Mouse (Mus musculus): ENCODE results near the gene Pnpla7. TPM values are rescaled to one million over a fixed set of nuclear protein-coding genes. Genes with fewer than 3 reads are reported as not detected.
"Not testable (repeated sequence)": the region's sequence is repeated elsewhere in the genome, so short reads cannot be mapped to it uniquely, and the experiment has no call there.

Pnpla7 gene
- 10 to 100 TPM; 17.9 to 28.0 (median 26.6) TPM for total RNA-seq (2022)

DNA sequence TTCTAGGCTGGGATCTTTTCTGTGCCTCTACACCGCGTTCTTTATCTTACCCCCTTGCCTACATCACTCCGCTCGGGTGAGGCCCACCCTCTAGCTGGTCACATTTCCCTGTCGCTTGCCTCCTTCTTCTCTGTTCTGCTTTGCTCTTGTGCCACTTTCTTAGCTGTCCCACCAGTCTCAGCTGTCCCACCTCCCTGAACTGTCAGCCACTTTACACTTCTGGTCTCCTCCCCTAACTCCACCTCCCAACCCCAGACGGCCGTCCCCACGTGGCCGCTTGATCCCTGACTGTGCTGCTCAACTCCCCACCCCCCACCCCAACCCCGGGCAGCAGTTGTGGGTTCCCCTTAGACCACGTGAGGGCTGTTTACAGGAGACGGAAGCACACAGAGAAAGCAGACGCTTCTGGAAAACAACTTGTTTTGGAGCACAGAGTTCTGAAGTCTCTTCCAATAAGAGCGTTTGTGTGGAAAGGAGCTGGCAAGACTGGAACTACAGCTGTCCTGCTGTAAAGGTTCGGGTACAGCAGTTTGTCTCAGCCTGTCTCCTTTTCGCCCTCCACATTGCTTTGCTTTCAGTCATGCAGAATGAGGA lies at the start of gene Pnpla7:
Gene Pnpla7 (plus strand): TSS at position 330 of the 594 bp plus-strand sequence.
- peak; percentile 20 to 67 for DNase-seq (ENCODE audit: low spot score in 2 of 2)

DNA sequence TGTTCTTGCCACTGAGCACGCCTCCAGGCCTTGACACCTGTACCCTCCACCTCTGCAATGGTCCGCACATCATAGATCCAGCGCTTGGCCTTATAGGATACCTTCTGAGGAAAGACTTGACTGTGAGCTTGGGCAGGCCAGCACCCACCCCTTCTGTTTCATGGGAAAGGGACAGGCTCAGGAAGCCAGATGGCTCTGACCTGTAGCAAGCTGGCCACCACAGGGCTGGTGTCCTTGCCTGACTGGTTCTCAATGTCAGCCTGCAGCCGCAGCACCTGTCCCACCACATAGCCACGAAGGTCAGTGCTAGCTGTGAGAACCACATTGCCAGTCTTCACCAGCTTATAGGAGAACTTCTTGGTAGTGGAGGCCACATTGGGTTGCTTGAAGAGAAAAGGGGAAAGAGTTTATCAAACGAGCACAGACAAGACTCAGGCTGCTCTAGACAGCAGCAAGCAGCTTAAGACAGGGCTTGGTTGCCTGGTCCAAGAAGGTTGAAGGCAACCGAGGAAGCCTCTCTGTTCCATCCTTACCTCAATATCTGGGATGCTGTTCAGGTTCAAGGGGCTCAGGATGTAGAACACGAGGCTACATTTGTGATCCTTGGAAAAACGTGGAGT lies 49.4 kb upstream of the Pnpla7 start:
- DNase-seq (ENCODE audit: low spot score in 2 of 2), result no peak

DNA sequence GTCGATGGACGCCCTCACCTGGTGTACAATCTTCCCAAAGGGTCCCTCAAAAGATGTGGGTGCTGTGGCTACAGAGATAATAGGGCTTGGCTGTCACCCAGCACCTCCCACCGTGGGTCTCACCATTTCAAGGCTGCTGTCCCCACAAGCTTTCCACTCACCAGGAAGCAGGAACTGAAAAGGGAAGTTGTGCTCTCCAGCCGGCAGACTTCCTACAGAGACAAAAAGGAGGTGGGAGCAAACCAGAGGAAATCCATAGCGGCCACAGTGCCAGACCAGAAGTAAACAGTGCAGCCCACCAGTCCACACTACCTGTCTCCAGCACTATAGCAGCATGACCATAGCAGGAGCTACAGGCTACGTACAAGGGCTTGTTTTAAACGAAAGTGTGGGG lies 48.9 kb upstream of the Pnpla7 start:
- DNase-seq (ENCODE audit: low spot score in 2 of 2), result no peak

DNA sequence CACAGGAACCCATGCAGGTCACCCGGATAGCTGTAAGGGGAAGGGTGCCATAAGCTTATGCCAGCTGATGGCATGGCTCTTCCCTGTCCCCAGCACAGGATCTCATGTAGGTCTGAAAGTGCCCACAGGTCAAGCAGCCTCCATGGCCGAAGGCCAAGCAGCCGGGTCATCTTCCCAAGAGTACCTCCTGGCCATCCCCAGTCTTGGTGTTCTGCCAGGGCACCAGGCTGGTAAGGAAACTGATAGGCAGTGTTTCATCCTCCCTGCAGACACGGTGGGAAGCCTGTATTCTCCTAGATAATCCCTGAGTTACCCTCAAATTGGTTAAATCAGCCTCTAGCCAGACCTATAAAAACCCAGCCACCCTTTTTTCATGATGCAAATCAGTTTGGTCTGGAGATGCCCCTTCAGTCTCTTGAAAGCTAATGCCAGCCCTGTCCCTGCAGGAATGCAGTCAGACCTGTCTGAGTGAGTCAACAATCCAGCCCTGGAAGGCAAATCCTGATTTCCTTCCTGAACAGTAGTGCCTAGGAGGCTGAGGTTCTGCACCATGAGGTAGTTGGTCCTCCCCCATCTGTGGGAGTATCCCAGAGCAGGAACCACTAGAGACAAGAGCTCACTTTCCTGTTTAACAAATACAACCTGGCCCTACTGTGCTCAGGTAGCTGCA lies 47.9 kb upstream of the Pnpla7 start:
- no peak for DNase-seq (ENCODE audit: low spot score in 2 of 2)

DNA sequence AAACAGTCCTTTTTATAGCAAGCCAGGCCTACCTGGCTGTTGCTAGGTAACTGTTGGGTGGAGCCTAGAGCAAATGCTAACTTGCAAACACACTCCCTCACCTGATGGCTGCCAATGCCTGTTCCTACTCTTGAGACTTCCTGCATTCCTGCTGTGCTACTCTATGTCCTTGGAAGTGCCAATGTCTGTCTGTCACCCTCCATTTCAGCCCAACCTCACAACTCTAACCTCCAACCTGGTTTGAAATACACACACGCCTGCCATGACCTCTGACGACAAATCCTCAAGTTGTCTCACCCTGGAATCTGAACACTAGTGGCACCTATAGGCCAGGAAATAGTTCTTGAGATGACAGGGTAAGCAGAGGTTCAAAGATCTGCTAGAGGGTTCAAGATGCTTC lies 46.7 kb upstream of the Pnpla7 start:
- no peak for DNase-seq (ENCODE audit: low spot score in 2 of 2)

DNA sequence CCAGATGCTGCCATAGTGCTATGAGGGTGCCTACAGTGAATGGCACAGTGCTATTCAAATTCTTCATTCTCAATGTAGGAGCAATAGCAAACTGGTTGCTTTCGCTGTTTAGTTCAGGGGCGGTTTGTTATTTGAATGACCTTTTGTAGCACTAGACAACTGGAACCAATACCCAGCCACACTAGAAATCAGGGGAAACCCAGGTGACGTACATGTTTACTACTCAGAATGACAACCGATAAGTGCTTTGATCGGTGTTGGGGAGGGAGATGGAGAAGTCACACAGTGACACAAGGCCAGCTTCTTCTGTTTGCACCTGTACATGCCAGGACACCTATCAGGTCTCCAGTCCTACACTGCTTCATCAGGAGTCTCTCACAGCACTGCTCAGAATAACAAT lies 46.2 kb upstream of the Pnpla7 start:
- DNase-seq (ENCODE audit: low spot score in 2 of 2), result no peak

DNA sequence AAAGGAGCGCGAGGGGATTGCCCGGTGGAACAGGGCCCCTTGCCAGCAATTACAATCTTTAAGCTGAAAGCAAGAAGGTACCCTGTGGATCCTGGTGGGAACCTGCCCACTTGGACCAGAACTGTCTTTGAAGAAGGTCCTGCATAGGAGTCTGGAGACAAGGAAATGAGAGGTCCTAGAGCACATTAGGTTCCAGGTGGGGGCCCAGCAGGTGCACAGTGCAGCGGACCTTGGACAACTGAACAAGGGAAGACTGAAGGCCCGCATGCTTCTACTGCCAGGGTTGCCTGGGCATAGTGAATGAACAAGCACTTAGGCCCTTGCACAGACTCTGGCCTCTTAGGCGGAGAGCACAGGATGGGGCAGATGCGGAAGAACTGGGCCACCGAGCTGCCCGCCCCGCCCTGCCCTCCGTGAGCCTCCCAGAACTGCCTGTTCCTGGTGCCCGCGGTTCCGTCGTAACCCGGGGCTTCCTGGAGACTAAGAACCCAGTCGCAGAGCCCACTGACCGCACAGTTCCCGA lies 41.3 kb upstream of the Pnpla7 start:
- no peak for DNase-seq (ENCODE audit: low spot score in 2 of 2)

DNA sequence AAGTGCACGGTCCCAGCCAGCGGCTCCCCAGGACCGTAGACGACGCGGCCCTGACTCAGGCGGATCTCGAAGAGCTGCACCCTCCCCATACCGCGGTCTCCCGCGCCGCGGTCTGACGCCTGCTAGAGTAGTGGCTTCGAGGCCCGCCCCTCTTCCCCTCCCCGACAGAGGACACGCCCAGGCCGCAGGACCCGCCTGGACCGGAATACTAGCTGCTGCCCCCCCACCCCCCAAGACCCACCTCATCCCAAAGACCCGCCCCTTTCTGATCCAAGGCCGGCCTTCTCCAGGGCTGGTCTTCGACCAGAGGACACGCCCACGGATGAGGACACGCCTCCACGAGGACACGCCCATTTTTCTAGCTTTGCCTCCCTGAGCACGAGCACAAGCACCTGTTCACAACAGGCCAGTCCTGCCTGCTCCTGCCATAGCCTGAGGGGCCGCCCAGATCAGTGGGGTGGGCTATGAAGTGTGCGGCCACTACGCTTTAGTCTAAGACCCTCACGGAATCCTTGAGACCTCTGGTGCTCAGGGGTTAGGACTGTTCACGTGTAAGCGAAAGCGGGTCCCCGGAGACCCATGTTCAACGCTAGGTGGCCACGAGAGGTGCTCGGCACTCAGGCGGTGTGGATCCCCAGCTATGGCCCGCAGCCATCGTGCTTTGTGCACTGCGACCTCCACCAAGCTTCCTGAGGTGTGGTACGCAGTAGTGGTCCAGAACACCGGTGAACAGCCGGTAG lies 40.6 kb upstream of the Pnpla7 start, which contains the start of gene Arrdc1:
Gene Arrdc1 (minus strand): TSS at position 196 of the 740 bp plus-strand sequence.
- DNase-seq (ENCODE audit: low spot score in 2 of 2), result peak; percentile 46 to 88

DNA sequence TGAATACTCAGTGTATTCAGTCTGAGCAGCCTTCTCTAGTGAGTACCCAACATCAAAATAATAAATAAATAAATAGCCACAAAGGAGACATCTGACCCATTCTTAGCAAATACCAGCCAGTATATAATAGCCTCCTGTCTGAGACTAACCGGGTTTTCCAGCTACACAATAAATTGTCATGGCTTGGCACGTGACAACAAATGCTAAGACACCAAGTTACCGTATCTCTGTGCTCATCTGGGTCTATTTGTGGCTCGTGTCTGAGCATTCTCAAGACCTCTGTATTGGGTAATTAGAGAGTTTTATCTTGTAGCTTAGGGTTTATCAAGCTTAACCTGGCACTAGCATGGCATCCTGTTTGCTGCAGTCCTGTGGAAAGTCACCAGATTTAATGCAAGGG lies 33.7 kb upstream of the Pnpla7 start:
- DNase-seq (ENCODE audit: low spot score in 2 of 2), result no peak

DNA sequence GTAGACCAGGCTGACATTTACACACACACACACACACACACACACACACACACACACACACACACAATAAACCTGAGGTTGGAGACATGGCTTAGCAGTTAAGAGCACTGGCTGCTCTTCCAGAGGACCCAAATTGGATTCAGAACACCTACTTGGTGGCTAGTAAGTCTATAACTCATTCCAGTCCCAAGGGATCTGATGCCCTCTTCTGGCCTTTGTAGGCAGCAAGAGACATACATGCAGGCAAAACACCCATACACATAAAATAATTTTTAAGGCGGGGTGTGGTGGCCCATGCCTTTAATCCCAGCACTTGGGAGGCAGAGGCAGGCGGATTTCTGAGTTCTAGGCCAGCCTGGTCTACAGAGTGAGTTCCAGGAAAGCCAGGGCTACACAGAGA lies 31.5 kb upstream of the Pnpla7 start:
- not testable (repeated sequence) for DNase-seq (ENCODE audit: low spot score in 2 of 2)

DNA sequence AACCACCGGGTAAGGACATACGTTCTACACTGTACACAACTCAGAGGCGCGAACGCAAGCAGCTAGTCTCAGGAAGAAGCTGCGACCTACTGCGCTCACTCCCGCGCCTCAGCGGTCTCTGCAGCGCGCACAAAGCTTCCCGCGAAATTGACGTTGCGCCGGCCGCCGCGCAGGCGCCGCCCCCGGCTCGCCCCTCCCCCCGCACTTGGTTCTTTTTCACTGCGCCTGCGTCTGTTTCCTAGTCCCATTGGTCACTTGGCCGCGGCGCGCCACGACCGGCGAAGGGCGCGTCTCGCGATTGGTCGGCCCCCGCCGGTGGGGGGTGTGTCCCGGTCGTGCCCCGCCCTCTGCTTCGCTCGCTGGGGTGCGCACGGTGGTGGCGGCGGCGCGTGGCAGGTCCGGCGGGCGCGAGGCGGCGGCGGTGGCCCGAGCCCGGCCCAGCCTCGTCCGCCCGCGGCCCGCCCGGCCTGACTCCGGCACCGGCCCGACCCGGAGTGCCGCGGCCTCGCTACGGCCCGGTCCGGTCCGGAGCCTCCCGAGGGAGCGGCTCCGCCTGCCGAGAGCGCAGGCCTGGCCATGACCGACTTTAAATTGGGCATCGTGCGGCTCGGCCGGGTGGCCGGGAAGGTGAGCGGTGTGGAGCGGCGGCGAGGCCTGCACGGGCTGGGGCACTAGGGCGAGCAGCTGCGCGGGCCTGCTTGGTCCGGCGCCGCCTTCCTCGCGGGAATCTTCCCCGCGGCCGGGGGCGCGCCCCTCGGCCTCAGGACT lies 26.2 kb upstream of the Pnpla7 start, which contains the start of gene Zmynd19:
Gene Zmynd19 (plus strand): TSS at position 372 of the 768 bp plus-strand sequence.
- DNase-seq (ENCODE audit: low spot score in 2 of 2), result peak; percentile 92 to 96

DNA sequence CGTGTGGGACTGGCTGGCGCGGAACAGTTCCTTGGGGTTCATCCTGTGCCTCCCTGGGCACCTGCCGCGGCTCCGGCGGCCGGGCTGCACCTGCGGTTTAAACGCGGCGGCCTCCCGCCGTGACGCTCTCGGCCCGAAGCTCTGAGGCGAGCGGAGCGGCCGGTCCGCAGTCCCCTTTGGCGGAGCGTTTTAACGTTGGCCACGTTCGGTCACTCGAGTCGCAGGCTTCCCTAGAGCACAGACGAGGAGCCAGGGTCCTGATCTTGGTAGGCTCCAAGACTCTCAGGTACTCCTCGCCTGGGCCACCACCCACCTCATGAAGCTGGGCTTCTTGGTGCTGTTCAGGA lies 25.7 kb upstream of the Pnpla7 start:
- DNase-seq (ENCODE audit: low spot score in 2 of 2), result no peak

DNA sequence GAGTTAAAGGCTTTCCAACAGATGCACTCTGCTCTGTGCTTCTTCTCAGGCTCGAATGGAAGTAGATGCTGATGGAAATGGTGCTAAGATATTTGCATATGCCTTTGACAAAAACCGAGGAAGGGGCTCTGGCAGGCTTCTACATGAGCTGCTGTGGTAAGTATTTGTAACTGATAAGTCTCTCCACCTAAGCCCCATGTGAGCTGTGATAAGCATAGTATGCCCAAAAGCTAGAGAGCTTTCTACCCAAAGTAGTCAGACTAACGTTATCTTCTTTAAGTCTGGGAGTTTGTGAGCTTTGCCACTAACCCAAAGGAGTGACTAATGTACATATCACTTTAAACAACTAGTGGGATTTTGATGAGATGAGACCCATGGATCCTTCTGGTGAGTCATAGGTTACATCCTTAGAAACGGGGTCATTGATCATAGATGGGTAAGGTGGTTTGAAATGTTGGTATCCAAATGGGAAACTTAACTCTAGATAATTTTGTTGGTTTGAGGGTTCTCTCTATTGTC lies 23.2 kb upstream of the Pnpla7 start:
- DNase-seq (ENCODE audit: low spot score in 2 of 2), result no peak

DNA sequence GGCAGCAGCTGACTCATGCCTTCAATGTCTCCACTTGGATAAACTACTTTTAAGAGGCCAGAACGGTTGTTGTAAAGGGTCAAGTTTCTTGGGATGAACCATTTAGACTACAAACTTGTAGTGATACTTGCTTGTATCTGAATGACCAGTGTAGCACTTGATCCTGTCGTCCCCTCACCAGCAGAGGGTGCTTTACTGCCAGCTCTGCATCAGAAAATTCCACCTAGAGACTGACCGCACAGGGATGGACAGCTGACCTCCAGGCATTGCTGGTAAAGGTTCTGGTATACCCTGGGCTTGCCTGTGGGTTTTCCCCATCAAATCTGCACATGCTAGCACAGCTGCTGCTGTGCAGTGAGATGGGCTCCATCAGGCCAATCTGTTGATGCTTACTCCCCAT lies 14.9 kb upstream of the Pnpla7 start:
- DNase-seq (ENCODE audit: low spot score in 2 of 2), result no peak

DNA sequence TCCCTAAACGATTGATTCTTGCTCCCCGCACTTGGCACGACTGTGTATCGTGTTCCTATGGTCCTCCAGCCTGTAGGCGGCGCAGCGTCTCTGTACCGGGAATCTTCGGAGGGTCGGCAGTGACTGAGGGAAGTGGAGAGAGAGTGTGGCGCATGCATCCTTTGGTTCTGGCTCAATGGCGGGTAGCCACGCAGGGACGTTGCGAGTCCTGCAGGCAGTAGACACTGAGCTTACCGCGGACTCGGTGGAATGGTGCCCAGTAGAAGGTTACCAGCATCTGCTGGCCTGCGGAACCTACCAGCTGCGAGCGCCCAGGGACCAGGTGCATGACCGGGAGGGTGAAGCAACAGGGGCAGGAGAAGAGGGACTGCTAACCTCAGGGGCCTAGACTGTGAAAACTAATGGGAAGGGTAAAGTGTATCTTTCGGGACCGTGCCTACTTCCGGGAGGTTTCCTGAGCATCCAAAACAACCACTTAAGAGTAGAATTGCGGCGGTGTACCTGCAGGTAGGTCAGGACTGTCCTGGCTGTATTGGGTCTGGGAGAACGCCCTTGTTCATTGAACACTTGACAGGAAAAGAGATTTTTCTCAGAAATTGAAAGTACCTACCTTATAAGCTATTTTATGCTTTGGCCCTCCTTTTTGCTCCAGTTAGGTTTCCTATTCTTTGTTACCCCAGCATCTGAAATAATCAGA lies 13.4 kb upstream of the Pnpla7 start, which contains the start of gene Dph7:
Gene Dph7 (plus strand): TSS at position 97 of the 697 bp plus-strand sequence.
- DNase-seq (ENCODE audit: low spot score in 2 of 2), result peak; percentile 77 to 79

DNA sequence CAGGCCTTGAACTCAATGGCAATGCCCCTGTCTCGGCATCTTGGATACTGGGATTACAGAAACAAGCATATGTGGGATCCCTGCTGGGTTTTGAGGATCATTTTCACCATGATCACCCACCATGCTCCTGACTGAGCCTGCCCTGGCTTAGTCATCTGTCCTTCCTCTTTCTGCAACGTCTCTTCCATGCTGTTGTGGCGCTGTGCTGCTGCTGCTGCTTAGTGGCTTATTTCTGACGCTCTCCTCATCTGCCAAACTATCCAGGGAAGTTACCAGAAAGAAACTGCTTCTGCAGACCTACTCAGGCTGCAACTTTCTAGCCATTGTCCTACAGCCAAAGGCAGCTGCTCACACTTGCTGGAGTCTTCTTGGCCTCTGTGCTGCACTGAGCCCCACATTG lies 5.4 kb upstream of the Pnpla7 start:
- DNase-seq (ENCODE audit: low spot score in 2 of 2), result no peak

DNA sequence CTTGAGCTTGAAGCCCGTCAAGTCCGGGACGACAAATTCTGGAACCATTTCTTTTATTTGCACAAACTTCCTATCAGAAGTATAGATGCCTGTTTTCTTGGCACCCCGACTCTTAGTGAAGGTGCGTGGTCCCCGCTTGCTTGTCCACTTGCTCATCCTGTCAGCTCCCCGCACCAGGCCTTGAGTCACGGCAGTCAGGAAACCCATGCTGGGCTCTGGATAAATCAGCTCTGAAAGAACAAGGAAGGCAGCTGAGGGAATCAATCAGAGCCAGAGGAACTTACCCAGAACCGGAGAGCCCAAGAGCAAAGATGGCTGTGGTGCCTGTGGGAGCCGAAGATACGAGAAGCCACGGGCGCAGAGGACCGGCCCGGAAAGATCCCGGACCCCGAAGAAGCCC lies 1.4 kb upstream of the Pnpla7 start:
- not testable (repeated sequence) for DNase-seq (ENCODE audit: low spot score in 2 of 2)

DNA sequence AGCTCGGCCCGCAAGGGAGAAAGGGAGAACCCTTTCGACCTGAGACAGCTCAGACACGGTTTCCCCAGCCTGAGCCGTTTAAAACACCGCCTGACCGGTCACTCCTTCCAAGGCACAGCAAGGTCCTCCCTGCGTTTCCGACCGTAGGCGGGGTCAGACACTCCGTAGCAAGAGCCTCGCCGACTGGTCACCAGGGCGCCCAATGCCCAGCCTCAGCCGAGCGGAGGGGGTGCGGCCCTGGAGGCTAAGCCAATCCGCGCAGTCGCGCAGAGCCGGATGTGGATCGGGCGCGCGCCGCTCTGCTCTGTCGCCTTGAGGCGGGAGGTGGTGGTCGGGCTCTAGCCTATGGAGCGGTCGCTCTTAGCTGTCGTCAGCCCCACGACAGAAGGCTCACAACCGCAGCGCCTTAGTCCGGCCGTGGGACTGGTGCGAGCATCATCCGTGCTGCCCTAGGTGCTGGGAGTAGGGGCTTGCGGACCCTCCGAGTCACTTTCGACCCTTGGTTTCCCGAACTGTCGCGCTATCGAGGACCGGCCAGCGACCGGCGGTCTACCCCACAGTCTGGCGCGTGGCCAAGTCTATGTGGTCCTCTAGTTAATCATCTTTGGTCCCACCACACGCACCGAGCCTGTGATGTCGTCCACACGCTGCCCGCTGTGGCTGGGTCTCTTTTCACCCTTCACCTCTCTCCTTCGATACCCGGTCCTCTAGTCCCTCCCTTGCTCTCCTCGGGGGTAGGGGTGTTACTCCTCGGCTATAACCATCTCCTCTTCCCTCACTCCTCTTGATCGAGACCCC lies 728 bp upstream of the Pnpla7 start, which contains the start of gene Mrpl41:
Gene Mrpl41 (minus strand): TSS at position 193 of the 798 bp plus-strand sequence.
- DNase-seq (ENCODE audit: low spot score in 2 of 2), result peak; percentile 84 to 98

DNA sequence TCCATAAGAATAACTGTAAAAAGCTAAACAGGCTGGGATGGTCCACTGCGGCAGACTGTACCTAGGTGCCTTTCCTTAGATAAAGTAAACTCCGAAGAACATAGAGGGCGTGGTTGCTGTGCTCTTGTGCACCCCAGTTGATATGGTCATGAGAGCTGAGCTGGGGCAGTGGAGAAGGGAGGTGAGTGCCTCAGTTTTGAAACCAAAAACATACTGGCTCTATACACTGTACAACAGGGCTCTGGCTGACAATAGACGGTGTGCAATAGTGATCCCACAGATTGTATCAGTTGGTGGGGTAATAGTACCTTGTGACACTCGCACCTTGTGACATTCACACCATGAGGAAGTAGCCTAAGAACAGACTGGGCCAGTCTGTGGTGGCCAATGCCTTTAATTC lies 1.1 kb downstream of the Pnpla7 start:
- DNase-seq (ENCODE audit: low spot score in 2 of 2), result no peak
